Mouse (Mus musculus) hindbrain, postnatal 0 days (tissue): Measurements from ENCODE around the gene Tma7. TPM values are rescaled to one million over a fixed set of nuclear protein-coding genes. Genes with fewer than 3 reads are reported as not detected.

Experiments used
- ATAC-seq: fragments of 200-750 bp; cut with Nextera tagmentation; 2 replicates; pipeline ENCODE4 v1.8.0; 2017; ENCODE audit warnings: mild to moderate bottlenecking, moderate TSS enrichment, moderate library complexity
- DNase-seq: peaks from one replicate; pipeline ENCODE4 v3.0.0-alpha.2; 2015; ENCODE audit warnings: low spot score
- H3K27ac ChIP-seq: fragments of 300-500 bp; sonication (generic); 2 replicates; pipeline ENCODE4 v1.5.1; 2014; ENCODE audit warnings: mild to moderate bottlenecking
- H3K27me3 ChIP-seq: fragments of 300-500 bp; sonication (generic); 2 replicates; pipeline ENCODE4 v1.6.1; 2014; ENCODE audit warnings: low read length, mixed read lengths; ENCODE audit not compliant: insufficient read depth
- H3K36me3 ChIP-seq: fragments of 300-500 bp; sonication (generic); 2 replicates; pipeline ENCODE4 v1.6.1; 2014; ENCODE audit warnings: low read length, mixed read lengths; ENCODE audit not compliant: insufficient read depth
- H3K4me1 ChIP-seq: fragments of 300-500 bp; sonication (generic); 2 replicates; pipeline ENCODE4 v1.6.1; 2014; ENCODE audit warnings: antibody characterized with exemption, low read length, mixed read lengths; ENCODE audit not compliant: insufficient read depth
- H3K4me2 ChIP-seq: fragments of 300-500 bp; sonication (generic); 2 replicates; pipeline ENCODE4 v1.6.1; 2014; ENCODE audit warnings: low read depth, mild to moderate bottlenecking, low read length, moderate library complexity, mixed read lengths
- H3K4me3 ChIP-seq: fragments of 300-500 bp; sonication (generic); 2 replicates; pipeline ENCODE4 v1.5.1; 2014; ENCODE audit warnings: low read length
- H3K9ac ChIP-seq: fragments of 300-500 bp; sonication (generic); replicated peaks from 2 replicates; pipeline ENCODE4 v1.6.1; 2014; ENCODE audit warnings: mild to moderate bottlenecking, low read length, moderate library complexity, mixed read lengths
- H3K9me3 ChIP-seq: fragments of 300-500 bp; sonication (generic); 2 replicates; pipeline ENCODE4 v1.6.1; 2016; ENCODE audit warnings: low read length, mixed read lengths
- CTCF ChIP-seq: IDR thresholded peaks from 2 replicates; pipeline ENCODE4 v1.5.1; 2016; ENCODE audit warnings: antibody characterized with exemption, control low read depth, low read depth
- WGBS: fragments of 180-500 bp; shearing (Covaris S2); extraction: QIAGEN DNeasy Blood & Tissue Kit; methylation state at CpG from one replicate; pipeline ENCODE4 v1.1.7; 2014; 5-methylcytosine and 5-hydroxymethylcytosine counted together
- polyA plus RNA-seq: library from polyadenylated mRNA; unstranded; fragments of >200 nt; fragmentation: Nextera tagmentation; extraction: Ambion mirVana; gene quantifications from 2 replicates; pipeline ENCODE4 v1.2.1, GENCODE M21; 2015
- total RNA-seq: library from RNA; depleted of rRNA; stranded (reverse); fragments of >200 nt; gene quantifications from 2 replicates; pipeline ENCODE4 v1.2.3, GENCODE M21; 2014

Gene Tma7
- total and polyA plus RNA-seq, 2 experiments from 2014 or later: 73.8 to 764 TPM

DNA sequence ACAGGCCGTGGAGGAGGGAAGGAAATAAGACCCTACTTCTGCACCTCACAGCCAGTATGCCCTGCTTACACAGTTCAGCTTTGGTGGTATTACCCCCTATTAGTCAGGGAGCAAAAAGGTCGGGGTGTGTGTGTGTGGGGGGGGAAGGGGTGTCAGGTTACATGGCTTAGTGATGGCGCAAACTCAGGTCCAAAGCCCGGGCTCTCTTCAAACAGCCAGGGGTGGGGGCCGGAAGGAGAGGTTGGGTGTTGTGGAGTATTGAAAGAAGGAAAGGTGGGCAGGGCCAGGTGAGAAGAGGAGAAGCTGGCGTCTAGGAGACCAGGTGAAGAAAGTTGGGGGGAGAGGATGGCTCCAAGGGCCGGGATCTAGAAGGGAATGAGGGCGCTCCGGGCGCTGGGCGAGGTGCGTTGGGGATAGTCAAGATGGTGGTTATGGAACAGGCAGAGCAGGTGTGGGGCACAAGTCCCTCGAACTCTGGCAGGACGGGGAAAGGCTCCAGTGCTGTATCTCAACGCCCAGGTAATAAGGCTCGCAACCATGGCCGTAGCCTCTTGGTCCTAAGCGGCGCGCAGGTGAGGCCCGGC is 12.3 kb upstream of the Tma7 start:
- no peak for TF ChIP-seq CTCF
- Histone ChIP-seq H3K27me3 (no peaks in the 10 kb centered on the region), H3K4me2 (peak overlapping the region; percentile 70), H3K27ac (peak overlapping the region; percentile 99), H3K36me3 (peaks cover 9% of the 10 kb centered on the region; the same call in 1 of the 2 replicates), H3K9me3 (no peaks in the 10 kb centered on the region), H3K9ac (peak overlapping the region; percentile 92), H3K4me1 (peaks cover 18% of the 10 kb centered on the region; the same call in 1 of the 2 replicates), H3K4me3 (peak overlapping the region; percentile 75)
- ATAC-seq (no peak; the same call in 1 of the 2 replicates), DNase-seq (peak; percentile 13)
- 4% methylated on average over 19 of the region's 21 CpGs for WGBS

DNA sequence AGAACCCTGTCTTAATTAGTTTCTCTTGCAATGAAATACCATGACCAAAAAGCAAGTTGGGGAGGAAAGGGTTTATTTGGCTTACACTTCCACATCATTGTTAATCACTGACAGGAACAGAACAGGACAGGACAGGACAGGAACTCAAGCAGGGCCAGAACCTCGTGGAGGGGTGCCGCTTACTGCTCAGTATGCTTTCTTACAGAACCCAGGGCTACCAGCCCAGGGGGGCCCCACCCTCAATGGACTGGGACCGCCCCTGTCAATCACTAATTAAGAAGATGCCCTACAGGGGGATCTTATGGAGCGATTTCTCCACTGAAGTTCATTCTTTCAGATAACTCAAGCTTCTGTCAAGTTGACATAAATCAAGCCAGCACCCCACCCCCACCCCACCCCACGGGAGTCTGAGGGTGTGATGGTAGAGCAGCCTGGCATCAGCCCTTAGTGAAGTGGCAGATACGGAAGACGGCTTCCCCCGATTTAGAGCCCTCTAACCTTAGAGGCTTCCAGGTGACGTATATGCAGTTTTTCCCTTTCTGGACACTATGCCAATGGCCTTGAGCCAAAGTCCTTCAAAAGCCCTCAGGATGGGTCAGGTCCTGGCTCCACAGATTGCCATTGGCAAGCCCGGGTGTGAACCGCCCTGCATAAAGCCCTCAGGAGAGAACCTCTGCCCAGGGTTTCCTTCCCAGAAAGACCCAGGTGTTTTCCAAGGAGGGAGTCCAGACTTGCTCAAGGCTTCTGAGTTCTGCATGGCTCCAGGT is 11.6 kb upstream of the Tma7 start:
- Histone ChIP-seq H3K4me1 (peaks cover 14% of the 10 kb centered on the region; the same call in 1 of the 2 replicates), H3K36me3 (peaks cover 9% of the 10 kb centered on the region; the same call in 1 of the 2 replicates), H3K9me3 (no peaks in the 10 kb centered on the region), H3K4me2 (peak overlapping the region; percentile 70), H3K9ac (no peak overlapping the region), H3K4me3 (peak overlapping the region; percentile 75), H3K27me3 (no peaks in the 10 kb centered on the region), H3K27ac (peak overlapping the region; percentile 99)
- TF ChIP-seq CTCF: no peak
- ATAC-seq (no peak), DNase-seq (peak; percentile 47)
- WGBS: 18% methylated on average over 11 of the region's 11 CpGs

DNA sequence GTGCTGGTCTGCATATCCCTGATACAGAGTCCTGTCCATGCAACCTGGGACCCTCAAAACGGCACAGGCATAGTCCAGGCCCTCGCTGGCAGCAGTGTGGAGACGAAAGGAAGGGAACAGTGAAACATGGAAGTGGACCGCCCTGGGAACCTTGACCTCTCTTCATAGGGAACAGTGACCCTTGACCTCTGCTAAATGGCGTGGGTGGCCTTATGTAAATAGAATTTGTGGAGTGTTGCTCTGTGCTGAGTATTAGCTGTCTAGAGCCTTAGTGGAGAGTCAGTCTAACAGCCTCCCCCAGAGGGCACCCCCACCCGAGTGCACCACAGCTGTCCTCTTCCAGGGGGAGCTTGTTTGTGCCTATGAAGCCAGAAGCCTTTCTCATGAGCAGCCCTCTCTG is 10.4 kb upstream of the Tma7 start:
- no peaks in the 10 kb centered on the region for H3K9me3 ChIP-seq
- ATAC-seq (no peak), DNase-seq (no peak)
- H3K9ac ChIP-seq: no peak overlapping the region
- H3K27me3 ChIP-seq: no peaks in the 10 kb centered on the region
- peaks cover 6% of the 10 kb centered on the region; the same call in 1 of the 2 replicates for H3K4me1 ChIP-seq
- 33% methylated on average over 6 of the region's 6 CpGs for WGBS
- TF ChIP-seq CTCF: no peak
- peaks cover 9% of the 10 kb centered on the region; the same call in 1 of the 2 replicates for H3K36me3 ChIP-seq
- H3K4me3 ChIP-seq: no peak overlapping the region
- H3K27ac ChIP-seq: no peak overlapping the region
- no peak overlapping the region for H3K4me2 ChIP-seq

DNA sequence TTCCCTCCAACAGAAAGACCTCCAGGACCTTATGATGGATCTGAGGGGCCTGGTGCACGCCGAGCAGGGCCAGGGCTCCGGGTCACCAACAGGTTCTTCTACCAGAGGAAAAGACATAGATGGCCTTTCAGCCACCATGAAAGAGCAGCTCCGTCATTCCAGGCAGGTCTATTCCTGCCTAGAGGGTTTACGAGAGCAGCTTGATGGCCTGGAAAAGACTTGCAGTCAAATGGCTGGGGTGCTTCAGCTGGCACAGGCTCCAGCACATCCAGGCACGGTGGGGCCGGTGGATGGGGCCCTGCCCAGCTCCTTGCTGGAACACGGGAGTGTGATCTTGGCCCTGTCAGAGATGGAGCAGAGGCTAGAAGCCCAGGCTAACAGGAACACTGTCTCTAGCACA is 9.4 kb upstream of the Tma7 start:
- no peak for DNase-seq
- no peak overlapping the region for H3K4me2 ChIP-seq
- H3K36me3 ChIP-seq: peaks cover 9% of the 10 kb centered on the region; the same call in 1 of the 2 replicates
- no peaks in the 10 kb centered on the region for H3K9me3 ChIP-seq
- TF ChIP-seq CTCF: no peak
- no peak overlapping the region for H3K9ac ChIP-seq
- ATAC-seq: no peak
- no peak overlapping the region for H3K4me3 ChIP-seq
- H3K4me1 ChIP-seq: no peaks in the 10 kb centered on the region
- no peaks in the 10 kb centered on the region for H3K27me3 ChIP-seq
- no peak overlapping the region for H3K27ac ChIP-seq
- WGBS: 89% methylated on average over 8 of the region's 8 CpGs

DNA sequence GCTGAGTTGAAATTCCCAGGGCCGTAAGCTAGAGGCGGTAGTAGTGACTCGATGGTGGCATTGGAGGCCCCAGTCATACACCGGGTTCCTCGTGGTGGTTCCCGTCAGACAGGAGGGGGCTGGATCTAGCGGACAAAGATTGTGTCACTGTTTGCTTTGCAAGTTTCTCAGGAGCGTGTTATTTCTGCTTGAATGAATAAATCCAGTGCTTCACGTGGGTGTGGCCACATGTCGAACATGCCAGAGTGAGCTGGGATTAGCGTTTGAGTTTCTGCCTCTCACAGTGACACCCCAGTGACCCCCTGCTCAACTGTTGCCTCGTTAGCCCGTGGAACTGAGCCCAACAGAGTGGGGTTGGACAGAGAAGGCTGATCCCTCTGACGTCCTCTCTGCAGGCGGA is 8.1 kb upstream of the Tma7 start:
- 48% methylated on average over 15 of the region's 15 CpGs for WGBS
- no peak for DNase-seq

DNA sequence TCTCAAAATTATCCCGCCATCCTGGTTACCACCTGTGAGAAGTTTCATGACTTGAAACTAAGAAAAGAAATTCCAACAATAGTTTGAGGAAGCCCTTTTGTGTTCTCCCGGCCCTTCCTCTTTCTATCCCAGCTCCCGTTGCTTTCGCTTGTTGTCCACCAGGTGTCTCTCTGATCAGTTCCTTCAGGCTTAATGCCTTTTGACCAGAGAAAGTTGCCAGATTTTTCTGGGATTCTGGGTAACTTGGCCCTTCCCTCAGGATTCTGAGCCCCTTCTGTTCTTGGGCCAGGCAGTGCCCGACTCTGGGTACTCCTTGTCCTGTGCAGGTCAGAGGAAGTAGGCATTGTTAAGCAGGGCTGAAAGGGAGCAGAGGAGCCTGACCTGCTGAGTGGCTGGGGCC is 5.6 kb upstream of the Tma7 start:
- Histone ChIP-seq H3K36me3 (peaks cover 9% of the 10 kb centered on the region; the same call in 1 of the 2 replicates), H3K9ac (no peak overlapping the region), H3K27ac (peak overlapping the region; percentile 12; the same call in 1 of the 2 replicates), H3K27me3 (no peaks in the 10 kb centered on the region), H3K4me2 (no peak overlapping the region), H3K9me3 (no peaks in the 10 kb centered on the region), H3K4me3 (no peak overlapping the region), H3K4me1 (peaks cover 5% of the 10 kb centered on the region)
- 5% methylated on average over 5 of the region's 5 CpGs for WGBS
- ATAC-seq (peak; percentile 55), DNase-seq (peak; percentile 87)
- TF ChIP-seq CTCF: peak; percentile 81

More for the DNA sequence above, 8.1 kb upstream of the Tma7 start:
- Histone ChIP-seq H3K4me2 (no peak overlapping the region), H3K4me1 (no peaks in the 10 kb centered on the region), H3K36me3 (peaks cover 9% of the 10 kb centered on the region; the same call in 1 of the 2 replicates), H3K9ac (no peak overlapping the region), H3K9me3 (no peaks in the 10 kb centered on the region), H3K4me3 (no peak overlapping the region), H3K27ac (no peak overlapping the region), H3K27me3 (no peaks in the 10 kb centered on the region)
- ATAC-seq: no peak
- TF ChIP-seq CTCF: no peak
